Mouse (Mus musculus) Patski (cell line): ENCODE results near the gene Rfxank. TPM values are rescaled to one million over a fixed set of nuclear protein-coding genes. Genes with fewer than 3 reads are reported as not detected.
A peak's percentile ranks its signal among the peaks of the same experiment; 100 is the strongest.

ENCODE experiments used
- ATAC-seq: fragments of 100-300 bp; one replicate; pipeline ENCODE4 v1.8.0; 2021
- CTCF ChIA-PET: fragments of 350-600 bp; sonication (Branson Sonifier 250); formaldehyde crosslinking; loops from one replicate; lab custom pipeline; 2022; ENCODE audit warnings: inconsistent platforms; lab: Charles Lee
- POLR2A ChIA-PET: fragments of 350-600 bp; sonication (Branson Sonifier 250); formaldehyde crosslinking; loops from one replicate; lab custom pipeline; 2022; ENCODE audit warnings: antibody characterized with exemption, inconsistent platforms; lab: Charles Lee
- DNase-seq: peaks from one replicate; pipeline ENCODE4 v3.0.0-alpha.2; 2011; ENCODE audit warnings: low read depth, low spot score
- H3K27me3 ChIP-seq: fragments of 371-371 bp; one replicate; pipeline ENCODE4 v1.5.1; 2021
- CTCF ChIP-seq: fragments of 100-300 bp; IDR thresholded peaks from one replicate; pipeline ENCODE4 v1.5.1; 2021
- in situ Hi-C: fragments of 300-500 bp; cut with MboI; formaldehyde crosslinking; loops from 3 replicates; pipeline ENCODE4 v1.11.1; 2018; ENCODE audit warnings: low pct_unique_long_range_greater_than_20kb, mixed read lengths
- polyA plus RNA-seq: library from polyadenylated mRNA; unstranded; gene quantifications from one replicate; pipeline ENCODE4 v1.2.3, GENCODE M21; 2021

The Rfxank gene
- polyA plus RNA-seq, 1 experiment from 2014 or later = 19.6 TPM

GRCm38 (mm10) chr8:70114488-70114887 lies 24.5 kb downstream of the Rfxank start:
- ChIA-PET CTCF (no interaction called here), POLR2A (no interaction called here)
- DNase-seq = no peak
- peaks cover 69% of the 10 kb centered on the region for H3K27me3 ChIP-seq
- no peak for ATAC-seq
- no peak for TF ChIP-seq CTCF
- in situ Hi-C loops = no loop called here

DNA sequence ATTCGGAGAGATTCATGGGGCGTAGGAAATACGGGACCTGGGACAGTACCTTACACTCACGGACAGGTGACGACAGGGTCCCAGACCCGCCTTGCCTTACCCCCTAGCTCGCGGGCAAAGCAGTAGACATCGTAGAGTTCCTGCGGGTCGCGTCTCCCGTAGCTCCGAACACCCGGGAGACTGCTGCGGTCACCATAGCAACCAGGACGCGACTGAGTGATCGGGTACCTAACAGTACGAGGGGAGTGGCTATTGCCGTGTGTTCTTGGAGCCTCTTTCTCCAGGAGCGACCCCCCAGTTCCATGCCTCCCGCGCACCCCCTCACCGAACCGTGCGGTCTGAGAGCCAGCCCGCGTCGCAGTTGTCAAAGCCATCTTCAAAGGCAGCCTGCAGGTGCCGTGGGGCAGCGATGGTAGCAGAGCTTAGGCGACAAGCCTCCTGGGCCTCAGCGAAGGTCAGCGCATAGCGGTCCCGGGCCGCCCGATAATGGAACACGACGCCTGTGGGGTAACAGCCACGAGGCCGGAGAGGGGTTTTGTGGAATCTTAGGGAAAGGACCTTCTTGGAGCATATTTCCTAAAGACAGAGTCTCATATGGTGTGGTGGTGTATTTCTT lies 26.4 kb downstream of the Rfxank start:
- in situ Hi-C loops = no loop called here
- CTCF ChIA-PET = no interaction called here
- H3K27me3 ChIP-seq = peaks cover 80% of the 10 kb centered on the region

GRCm38 (mm10) chr8:70111192-70111795 lies 27.7 kb downstream of the Rfxank start:
- ATAC-seq = no peak
- peaks cover 80% of the 10 kb centered on the region for H3K27me3 ChIP-seq
- ChIA-PET POLR2A (no interaction called here), CTCF (no interaction called here)
- no peak for DNase-seq
- no peak for TF ChIP-seq CTCF
- in situ Hi-C loops = no loop called here

More for the DNA sequence above, 26.4 kb downstream of the Rfxank start:
- TF ChIP-seq CTCF = no peak
- POLR2A ChIA-PET = no interaction called here
- DNase-seq (no peak), ATAC-seq (no peak)

DNA sequence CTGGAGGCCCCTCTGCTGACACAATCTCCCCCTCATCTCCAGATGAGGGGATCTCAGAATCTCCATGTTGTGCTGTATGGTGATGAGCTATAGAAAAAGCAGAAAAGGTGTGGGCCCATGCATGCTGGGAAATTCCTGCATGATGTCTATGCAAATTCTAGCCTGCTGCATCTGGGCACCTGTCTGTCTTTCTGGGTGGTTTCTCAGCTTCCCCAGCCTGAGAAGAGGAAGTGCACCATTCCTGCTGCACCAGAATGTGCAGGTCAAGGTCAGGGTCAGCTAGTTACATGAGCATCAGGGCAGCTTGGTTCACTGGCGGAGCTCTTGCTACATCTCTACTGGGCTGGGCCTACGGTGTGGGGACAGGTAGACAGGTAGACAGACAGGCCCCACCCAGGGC lies 28.5 kb downstream of the Rfxank start:
- in situ Hi-C loops = no loop called here
- TF ChIP-seq CTCF = no peak
- no peak for ATAC-seq
- ChIA-PET CTCF (no interaction called here), POLR2A (no interaction called here)
- peaks cover 76% of the 10 kb centered on the region for H3K27me3 ChIP-seq
- no peak for DNase-seq

DNA sequence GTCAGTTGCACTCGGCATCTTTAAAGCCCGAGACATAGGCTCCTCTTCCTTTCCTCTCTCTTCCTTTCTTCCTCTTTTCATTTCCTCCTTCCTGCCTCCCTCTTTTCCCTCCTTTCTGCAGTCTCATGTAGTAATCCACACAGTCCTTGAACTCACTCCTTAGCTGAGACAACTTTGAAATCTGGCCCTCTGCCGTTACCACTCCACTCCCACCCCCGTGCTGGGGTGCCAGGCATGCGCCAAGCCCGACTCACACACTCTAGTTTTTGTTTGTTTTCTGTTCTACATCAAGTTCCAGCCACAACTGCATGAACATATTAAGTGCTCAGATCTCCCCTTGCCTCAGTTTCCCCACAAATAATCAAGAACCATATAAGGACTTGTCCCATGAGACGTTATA lies 34.0 kb downstream of the Rfxank start:
- in situ Hi-C loops = no loop called here
- DNase-seq (no peak), ATAC-seq (no peak)
- TF ChIP-seq CTCF = no peak
- CTCF ChIA-PET = interaction anchor here (0.7 kb wide), 1 partner anchor 52 kb away, joined by 3 read pairs; no protein-coding TSS in a partner anchor
- POLR2A ChIA-PET = interaction anchor here (0.9 kb wide), 1 partner anchor 11 kb away, joined by 3 read pairs; no protein-coding TSS in a partner anchor
- peaks cover 46% of the 10 kb centered on the region for H3K27me3 ChIP-seq

DNA sequence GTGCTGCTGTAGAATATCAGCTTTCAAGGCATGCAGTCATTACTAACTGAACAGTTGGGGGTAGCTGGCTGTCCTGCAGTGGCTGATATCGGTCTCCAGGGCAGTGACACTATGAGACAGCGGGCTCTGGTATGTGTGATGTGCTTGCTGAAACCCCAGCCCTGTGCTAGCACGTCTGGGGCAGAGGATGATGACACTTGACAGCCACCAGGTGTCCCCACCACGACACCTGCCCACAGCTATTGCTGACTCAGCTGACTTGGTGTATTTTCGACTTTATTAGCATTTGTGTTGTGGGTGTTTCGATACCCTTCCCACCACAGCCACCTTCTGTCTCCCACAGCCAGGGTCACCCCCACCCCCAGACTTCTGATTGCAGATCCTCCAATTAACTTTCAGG lies 34.4 kb downstream of the Rfxank start:
- CTCF ChIA-PET = interaction anchor here (0.7 kb wide), 1 partner anchor 52 kb away, joined by 3 read pairs; no protein-coding TSS in a partner anchor
- in situ Hi-C loops = no loop called here
- ATAC-seq (peak; percentile 29), DNase-seq (no peak)
- POLR2A ChIA-PET = no interaction called here
- peaks cover 45% of the 10 kb centered on the region for H3K27me3 ChIP-seq
- TF ChIP-seq CTCF = no peak

GRCm38 (mm10) chr8:70100241-70100640 lies 38.7 kb downstream of the Rfxank start:
- CTCF ChIA-PET = no interaction called here
- POLR2A ChIA-PET = no interaction called here
- ATAC-seq (no peak), DNase-seq (no peak)
- H3K27me3 ChIP-seq = peaks cover 35% of the 10 kb centered on the region
- no peak for TF ChIP-seq CTCF
- in situ Hi-C loops = no loop called here

DNA sequence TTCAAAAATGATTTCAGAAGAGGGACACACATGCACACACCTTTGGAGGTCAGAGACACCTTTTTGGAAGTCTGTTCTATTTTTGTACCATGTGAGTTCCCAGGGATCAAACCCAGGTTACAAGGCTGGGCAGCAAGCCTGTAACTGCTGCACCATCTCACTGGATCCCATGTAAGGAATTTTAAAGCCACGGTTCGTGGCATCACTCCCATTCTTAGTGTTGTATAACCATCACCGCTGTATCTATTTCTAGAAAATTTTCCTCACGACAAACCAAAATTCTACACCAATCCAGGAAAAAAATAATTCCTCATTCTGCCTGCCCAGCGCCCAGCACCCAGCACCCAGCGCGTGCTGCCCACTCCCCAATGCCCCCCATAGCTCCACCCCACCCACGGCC lies 39.7 kb downstream of the Rfxank start:
- POLR2A ChIA-PET = no interaction called here
- CTCF ChIA-PET = no interaction called here
- no peak for TF ChIP-seq CTCF
- peaks cover 31% of the 10 kb centered on the region for H3K27me3 ChIP-seq
- DNase-seq = no peak
- ATAC-seq = no peak
- in situ Hi-C loops = loop anchor here (5.0 kb wide), 1 partner anchor 63 kb away; no protein-coding TSS in a partner anchor

- POLR2A ChIA-PET = interaction anchor here (0.7 kb wide), 1 partner anchor 1394 kb away, joined by 5 read pairs; no protein-coding TSS in a partner anchor
- DNase-seq (no peak), ATAC-seq (no peak)
- in situ Hi-C loops = no loop called here
- H3K27me3 ChIP-seq = peaks cover 23% of the 10 kb centered on the region
- TF ChIP-seq CTCF = no peak
- CTCF ChIA-PET = no interaction called here
Measured at GRCm38 (mm10) chr8:70092786-70093185, 46.2 kb downstream of the Rfxank start.

DNA sequence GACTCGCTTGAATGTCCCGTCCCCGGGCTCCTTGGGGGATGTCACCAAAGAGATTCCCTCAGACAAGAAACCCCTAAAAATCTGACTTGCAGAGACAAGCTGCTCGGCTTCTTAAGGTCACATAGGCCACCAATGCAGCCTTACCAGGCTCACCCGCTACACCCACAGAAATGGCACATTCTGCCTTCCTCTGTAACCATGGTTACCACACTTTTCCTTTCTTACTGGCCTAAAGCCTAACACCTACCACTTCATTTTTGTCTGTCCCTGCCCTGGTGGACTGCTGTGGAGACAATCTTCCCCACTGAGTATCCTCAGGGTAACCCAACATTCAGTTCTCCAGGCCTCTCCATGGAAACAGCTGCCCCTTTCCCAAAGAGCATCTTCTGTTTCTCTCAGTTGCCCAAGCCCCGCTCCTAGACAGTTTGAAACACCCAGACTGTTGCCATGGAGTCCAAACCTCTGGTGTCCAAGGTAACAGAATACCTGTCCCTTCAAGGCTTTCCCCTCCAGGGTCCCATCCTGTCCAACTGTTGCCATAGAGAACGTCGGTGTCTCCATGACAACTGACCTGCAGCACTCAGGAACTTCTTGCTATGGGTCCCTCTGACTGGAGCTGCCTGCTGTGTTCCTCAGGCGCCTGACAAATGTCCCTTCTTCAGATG lies 49.5 kb downstream of the Rfxank start:
- no peak for ATAC-seq
- no peak for TF ChIP-seq CTCF
- ChIA-PET POLR2A (no interaction called here), CTCF (no interaction called here)
- no peak for DNase-seq
- peaks cover 10% of the 10 kb centered on the region for H3K27me3 ChIP-seq
- in situ Hi-C loops = no loop called here
